Mouse (Mus musculus) lung, adult 2 months (tissue): ENCODE results near the gene Ccl24. TPM values are rescaled to one million over a fixed set of nuclear protein-coding genes. Genes with fewer than 3 reads are reported as not detected.

ENCODE experiments used
- DNase-seq: peaks from one replicate; pipeline ENCODE4 v3.0.0; 2022
- H3K4me1 ChIP-seq: fragments of 200-500 bp; 2 replicates; pipeline ENCODE4 v1.6.1; 2011; ENCODE audit warnings: low read length; ENCODE audit not compliant: control insufficient read depth, insufficient read depth
- H3K4me3 ChIP-seq: fragments of 200-500 bp; replicated peaks from 2 replicates; pipeline ENCODE3; 2011; ENCODE audit warnings: low read depth, mild to moderate bottlenecking, control low read depth, low read length; ENCODE audit errors: extremely low read depth
- CTCF ChIP-seq: fragments of 200-500 bp; IDR thresholded peaks from 2 replicates; pipeline ENCODE4 v1.5.1; 2011; ENCODE audit warnings: mild to moderate bottlenecking, low read length, control low read depth; ENCODE audit not compliant: insufficient read depth
- POLR2A ChIP-seq: fragments of 200-500 bp; IDR thresholded peaks from 2 replicates; pipeline ENCODE4 v1.6.1; 2011; ENCODE audit warnings: low read depth, mild to moderate bottlenecking, control low read depth, low read length, borderline replicate concordance; ENCODE audit errors: extremely low read depth
- WGBS: fragments of 180-500 bp; shearing (Covaris S2); methylation state at CpG from one replicate; pipeline ENCODE4 v1.1.7; 2018; 5-methylcytosine and 5-hydroxymethylcytosine counted together
- polyA plus RNA-seq: library from polyadenylated mRNA; depleted of rRNA; stranded (reverse); fragments of >200 nt; gene quantifications from 2 replicates; pipeline ENCODE4 v1.2.3, GENCODE M21; 2012; rRNA removed

The Ccl24 gene
- polyA plus RNA-seq, 1 experiment, result 1.8 TPM

DNA sequence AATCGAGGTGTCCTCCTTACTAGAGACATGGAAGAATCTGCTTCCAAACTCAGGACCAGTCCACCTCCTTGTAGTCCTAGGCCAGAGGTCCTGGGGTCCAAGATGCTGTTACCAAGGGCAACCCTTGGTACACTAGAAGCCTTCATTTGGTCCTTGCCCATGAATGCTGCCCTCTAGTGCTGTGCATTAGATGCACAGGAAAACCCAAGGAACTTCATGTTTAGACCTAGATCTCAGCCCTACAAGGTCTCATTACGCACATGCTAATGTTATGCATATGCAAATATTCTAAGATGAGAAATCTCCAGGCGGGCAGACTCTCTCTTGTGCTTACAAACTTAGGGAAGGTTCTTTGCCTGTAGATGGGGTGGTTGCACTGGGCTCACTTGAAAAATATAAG is 43.5 kb downstream of the Ccl24 start:
- DNase-seq, result no peak
- TF ChIP-seq CTCF (no peak), POLR2A (no peak)
- 82% methylated on average over 3 of the region's 3 CpGs for WGBS

DNA sequence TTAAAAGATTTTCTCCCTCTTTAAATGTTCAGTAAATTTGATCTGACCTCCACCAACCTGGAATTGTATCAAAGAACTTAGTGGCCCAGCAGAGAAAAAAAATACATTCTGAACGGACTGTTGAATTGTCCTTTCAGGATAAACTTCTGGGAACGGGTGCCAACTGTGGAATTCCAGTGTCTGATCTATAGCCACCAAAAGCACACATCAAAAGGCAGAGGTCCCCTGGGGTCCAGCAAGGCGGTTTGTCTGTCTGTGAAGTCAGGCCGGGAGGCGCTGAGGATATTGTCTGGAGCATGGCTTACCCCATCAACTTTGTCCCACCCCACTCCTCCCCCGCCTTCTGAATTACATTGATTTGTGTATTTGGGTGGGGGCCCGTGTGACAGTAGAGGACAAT is 44.9 kb downstream of the Ccl24 start:
- WGBS, result 38% methylated on average over 7 of the region's 7 CpGs
- DNase-seq, result no peak
- TF ChIP-seq POLR2A, result no peak
- no peak for TF ChIP-seq CTCF

More for the DNA sequence above, 43.5 kb downstream of the Ccl24 start:
- H3K4me1 ChIP-seq, result peaks cover 27% of the 10 kb centered on the region
- no peak overlapping the region for H3K4me3 ChIP-seq

DNA sequence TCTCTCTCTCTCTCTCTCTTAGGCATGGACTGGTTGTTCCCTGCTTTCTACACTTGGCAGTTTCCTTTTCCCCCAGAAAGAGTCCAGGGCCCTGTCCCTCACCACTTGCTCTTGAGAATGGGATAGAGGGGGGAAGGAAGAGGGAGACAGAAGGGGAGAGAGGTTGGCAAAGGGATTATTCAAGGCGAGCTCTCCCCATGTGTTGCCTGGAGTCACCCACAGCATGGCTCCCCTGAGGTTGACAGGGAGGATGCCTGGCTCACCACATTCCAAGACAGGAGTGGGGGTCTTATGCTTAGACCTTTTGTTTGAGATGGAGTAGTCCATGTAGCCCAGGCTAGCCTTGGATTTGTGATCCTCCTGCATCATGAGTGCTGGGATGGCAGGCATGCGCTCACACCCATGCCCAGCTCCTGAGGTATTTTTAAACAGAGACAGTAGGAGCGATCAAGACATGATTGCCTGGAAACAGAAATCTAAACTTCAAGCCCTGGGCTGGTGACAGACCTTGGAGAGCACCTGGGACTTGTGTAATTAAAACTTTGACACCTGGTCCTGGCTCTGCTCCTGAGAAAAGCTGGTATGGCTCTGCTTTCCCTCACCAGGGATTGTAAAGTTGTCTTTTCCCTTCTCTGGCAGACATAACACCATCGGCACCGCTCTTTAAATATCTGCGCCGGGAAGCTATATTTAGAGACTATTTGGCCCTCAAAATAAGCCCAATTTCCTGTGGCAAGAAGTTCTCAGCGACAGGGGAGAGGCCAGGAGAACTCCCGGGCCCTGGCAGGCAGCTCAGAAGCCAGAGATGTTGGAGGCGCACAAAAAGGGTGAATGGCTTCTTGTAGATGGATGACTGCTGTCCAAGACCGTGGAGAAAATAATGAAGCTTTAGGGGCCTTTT is 47.9 kb downstream of the Ccl24 start:
- TF ChIP-seq POLR2A (no peak), CTCF (no peak)
- 30% methylated on average over 11 of the region's 11 CpGs for WGBS
- no peak overlapping the region for H3K4me3 ChIP-seq

More for the DNA sequence above, 44.9 kb downstream of the Ccl24 start:
- Histone ChIP-seq H3K4me1 (peaks cover 24% of the 10 kb centered on the region), H3K4me3 (no peak overlapping the region)

DNA sequence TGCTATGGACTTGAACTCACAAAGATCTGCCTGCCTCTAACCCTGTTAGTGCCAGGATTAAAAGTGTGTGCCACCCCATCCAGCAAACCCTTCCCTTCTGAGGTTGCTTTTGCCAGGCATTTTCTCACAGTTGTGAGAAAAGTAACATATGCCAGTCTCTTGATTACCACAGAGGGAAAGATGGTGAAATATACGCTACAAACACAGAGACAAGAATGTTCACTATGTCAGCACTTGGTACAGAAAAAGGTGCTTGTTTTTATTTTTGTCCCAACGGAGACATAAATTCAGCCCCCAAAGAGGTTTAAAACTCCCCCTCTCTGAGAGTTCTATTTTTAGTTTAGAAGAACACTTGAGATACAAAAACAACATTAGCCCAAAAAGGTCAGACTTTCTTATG is 48.8 kb downstream of the Ccl24 start:
- no peak for DNase-seq
- Histone ChIP-seq H3K4me1 (peaks cover 13% of the 10 kb centered on the region), H3K4me3 (no peak overlapping the region)
- no peak for TF ChIP-seq POLR2A
- no peak for TF ChIP-seq CTCF
- WGBS, result 77% methylated on average over 2 of the region's 2 CpGs

More for the DNA sequence above, 47.9 kb downstream of the Ccl24 start:
- no peak for DNase-seq
- H3K4me1 ChIP-seq, result peaks cover 13% of the 10 kb centered on the region

DNA sequence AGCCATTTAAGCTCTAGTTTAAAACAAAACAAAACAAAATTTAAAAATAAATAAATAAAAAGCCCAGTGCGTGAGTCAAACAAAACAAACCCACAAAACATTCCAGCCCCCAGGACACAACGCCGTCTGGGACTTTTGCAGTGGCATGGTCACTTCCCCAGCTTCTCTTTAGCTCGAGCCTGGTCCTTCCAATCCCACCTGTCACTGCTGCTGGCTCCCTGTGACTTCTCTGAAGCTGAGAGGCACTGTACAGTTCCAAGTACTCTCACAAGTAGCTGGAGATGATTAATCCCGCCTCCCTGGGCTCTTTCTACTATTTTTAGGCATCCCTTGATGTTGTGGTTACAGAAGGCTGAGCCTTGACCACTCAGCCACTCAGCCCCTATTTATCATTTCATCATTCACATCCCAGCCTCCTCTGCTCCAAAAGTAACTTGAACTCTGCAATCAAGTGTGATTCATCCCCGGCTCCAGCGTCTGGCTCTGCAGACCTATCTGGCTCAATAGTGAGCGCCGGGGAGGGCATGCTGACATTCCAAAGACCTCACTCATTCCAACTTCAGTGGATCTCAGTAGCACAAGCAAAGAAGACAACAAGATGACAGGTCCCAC is 50.6 kb downstream of the Ccl24 start:
- DNase-seq, result no peak
- Histone ChIP-seq H3K4me3 (no peak overlapping the region), H3K4me1 (peaks cover 13% of the 10 kb centered on the region)
- no peak for TF ChIP-seq CTCF
- TF ChIP-seq POLR2A, result no peak
- 42% methylated on average over 9 of the region's 9 CpGs for WGBS

Other genes with a start within 250 kb of the Ccl24 start
- gene Fkbp6, start 223.0 kb downstream of the Ccl24 start, polyA plus RNA-seq, result not detected in 2 replicates
- not detected in 2 replicates for gene Trim50, start 219.8 kb downstream of the Ccl24 start, polyA plus RNA-seq
- 27.3 and 29.4 TPM in 2 replicates for gene Nsun5, start 203.1 kb downstream of the Ccl24 start, polyA plus RNA-seq
- gene Pom121, start 178.5 kb downstream of the Ccl24 start, polyA plus RNA-seq, result 18.1 and 19.0 TPM in 2 replicates
- gene Hip1, start 27.9 kb downstream of the Ccl24 start, polyA plus RNA-seq, result 53.8 and 66.9 TPM in 2 replicates
- gene Ccl26, start 9.5 kb downstream of the Ccl24 start, polyA plus RNA-seq, result not detected in 2 replicates
- 39.9 and 50.7 TPM in 2 replicates for gene Rhbdd2, start 59.6 kb upstream of the Ccl24 start, polyA plus RNA-seq
- gene Por, start 97.0 kb upstream of the Ccl24 start, polyA plus RNA-seq, result 487 and 521 TPM in 2 replicates
- 24.6 and 31.0 TPM in 2 replicates for gene Tmem120a, start 171.4 kb upstream of the Ccl24 start, polyA plus RNA-seq
- gene Styxl1, start 205.3 kb upstream of the Ccl24 start, polyA plus RNA-seq, result 1.1 and 1.4 TPM in 2 replicates
- 257 and 344 TPM in 2 replicates for gene Mdh2, start 205.4 kb upstream of the Ccl24 start, polyA plus RNA-seq
- 0.06 and 0.14 TPM in 2 replicates for gene Srrm3, start 233.8 kb upstream of the Ccl24 start, polyA plus RNA-seq